In genomic region chr17:83128843-83129544, GRCm38 (mm10) we compare ENCODE assay signal across 10 mouse cellular contexts.
DNase-seq lines count a peak whose midpoint lies in the region; ATAC-seq and TF ChIP-seq lines count a peak whose summit lies in the region.
"Had no signal": no experiment of that assay in that cellular context is flagged by ENCODE, and none has a peak within 500 bp of the region (broad histone marks: within the 10 kb centered on the region; RNA-seq: fewer than 3 reads in every experiment).

No protein-coding gene starts in this region.

- WGBS in lung, postnatal 0 days = 57% methylated on average over 14 of the region's 14 CpGs
- WGBS in forebrain, embryonic 10.5 days = 49% methylated on average over 14 of the region's 14 CpGs

- no peak for TF ChIP-seq EP300 in lung, postnatal 0 days (IDR thresholded peaks at IDR 0.05)

- H3K36me3 ChIP-seq in lung, postnatal 0 days (ENCODE audit: insufficient read depth, low read length) = no peaks in the 10 kb centered on the region
- no peaks in the 10 kb centered on the region for H3K36me3 ChIP-seq in forebrain, embryonic 10.5 days (replicated peaks)

- no peak overlapping the region for H3K27ac ChIP-seq in lung, postnatal 0 days (ENCODE audit: low read length)
- H3K27ac ChIP-seq in forebrain, embryonic 10.5 days = 0 out of 2 replicates have a peak overlapping the region, but pooled peaks have one; percentile 44

- H3K4me1 ChIP-seq in lung, postnatal 0 days (ENCODE audit: insufficient read depth, low read depth, low read length) = no peaks in the 10 kb centered on the region
- H3K4me1 ChIP-seq in forebrain, embryonic 10.5 days = peaks cover 67% of the 10 kb centered on the region

- no peak for ATAC-seq in lung, postnatal 0 days
- ATAC-seq: Patski had no signal

- DNase-seq in lung, postnatal 0 days (ENCODE audit: low spot score) = peak; percentile 21
- no peak for DNase-seq in lung, postnatal 14 days
- DNase-seq in forebrain, embryonic 10.5 days (ENCODE audit: extremely low spot score, low spot score) = no peak
- DNase-seq in layer of hippocampus, adult 9-11 months = peak; percentile 86
- peak; percentile 75 for DNase-seq in right cerebral cortex, adult 18-20 months
- no peak for DNase-seq in urinary bladder, postnatal 25 days (ENCODE audit: low spot score)
- DNase-seq in heart, adult 8-10 months (ENCODE audit: low spot score) = no peak
- DNase-seq in spleen, postnatal 10 days (ENCODE audit: low spot score in 2 of 2) = no peak
- DNase-seq: lung, embryonic 14.5 days had no signal

- no peaks in the 10 kb centered on the region for H3K27me3 ChIP-seq in lung, postnatal 0 days (replicated peaks; ENCODE audit: insufficient read depth, low read length)
- peaks cover 64% of the 10 kb centered on the region for H3K27me3 ChIP-seq in forebrain, embryonic 10.5 days (ENCODE audit: poor library complexity, severe bottlenecking)
- H3K27me3 ChIP-seq: Patski had no signal

- H3K9ac ChIP-seq in lung, postnatal 0 days (replicated peaks; ENCODE audit: low read depth) = no peak overlapping the region
- H3K9ac ChIP-seq: lung, embryonic 14.5 days had no signal

- no peaks in the 10 kb centered on the region for H3K9me3 ChIP-seq in lung, postnatal 0 days (ENCODE audit: low read length)
- 0 out of 2 replicates have a peak, but pooled peaks cover 2% of the 10 kb centered on the region for H3K9me3 ChIP-seq in forebrain, embryonic 10.5 days

- H3K4me3 ChIP-seq in lung, postnatal 0 days (ENCODE audit: low read depth, low read length) = no peak overlapping the region
- H3K4me3 ChIP-seq in forebrain, embryonic 10.5 days = no peak overlapping the region

- H3K4me2 ChIP-seq in lung, postnatal 0 days (replicated peaks; ENCODE audit: low read depth, low read length) = no peak overlapping the region
- H3K4me2 ChIP-seq: lung, embryonic 14.5 days had no signal

- TF ChIP-seq CTCF in lung, postnatal 0 days (IDR thresholded peaks at IDR 0.05) = no peak

Comparison
In these comparisons a context has a peak if more than half of its experiments do, and no peak if none do; other contexts are left out.
1. DNase-seq: peak in lung, postnatal 0 days (single experiment), layer of hippocampus, adult 9-11 months (single experiment) and right cerebral cortex, adult 18-20 months (single experiment); none in lung, postnatal 14 days (single experiment), forebrain, embryonic 10.5 days (single experiment), urinary bladder, postnatal 25 days (single experiment), heart, adult 8-10 months (single experiment) and spleen, postnatal 10 days (0 of 2).